Mouse (Mus musculus) forebrain, embryonic 10.5 days (tissue): ENCODE measurements around the gene Amn1. TPM values are rescaled to one million over a fixed set of nuclear protein-coding genes. Genes with fewer than 3 reads are reported as not detected.
"Not testable (repeated sequence)": the region's sequence is repeated elsewhere in the genome, so short reads cannot be mapped to it uniquely, and the experiment has no call there.

Experiments used
- DNase-seq: peaks from one replicate; pipeline ENCODE4 v3.0.0-alpha.2; 2017; ENCODE audit warnings: low spot score; ENCODE audit errors: extremely low spot score
- H3K27ac ChIP-seq: fragments of 300-500 bp; sonication (generic); 2 replicates; pipeline ENCODE4 v1.5.1; 2016; ENCODE audit warnings: mild to moderate bottlenecking
- H3K27me3 ChIP-seq: fragments of 300-500 bp; sonication (generic); 2 replicates; pipeline ENCODE4 v1.6.1; 2016; ENCODE audit warnings: mild to moderate bottlenecking; ENCODE audit not compliant: poor library complexity, severe bottlenecking
- H3K36me3 ChIP-seq: fragments of 300-500 bp; sonication (generic); replicated peaks from 2 replicates; pipeline ENCODE4 v1.6.1; 2016; ENCODE audit warnings: mild to moderate bottlenecking, moderate library complexity
- H3K4me1 ChIP-seq: fragments of 300-500 bp; sonication (generic); 2 replicates; pipeline ENCODE4 v1.6.1; 2016
- H3K4me3 ChIP-seq: fragments of 300-500 bp; sonication (generic); 2 replicates; pipeline ENCODE4 v1.5.1; 2016; ENCODE audit warnings: mild to moderate bottlenecking, moderate library complexity
- H3K9me3 ChIP-seq: fragments of 300-500 bp; sonication (generic); 2 replicates; pipeline ENCODE4 v1.6.1; 2016; ENCODE audit warnings: mild to moderate bottlenecking, moderate library complexity
- WGBS: fragments of 180-500 bp; shearing (Covaris S2); methylation state at CpG from one replicate; pipeline ENCODE4 v1.1.7; 2016; 5-methylcytosine and 5-hydroxymethylcytosine counted together
- polyA plus RNA-seq: library from polyadenylated mRNA; unstranded; fragments of >200 nt; fragmentation: Nextera tagmentation; extraction: Ambion mirVana; gene quantifications from 2 replicates; pipeline ENCODE4 v1.2.1, GENCODE M21; 2016

Gene Amn1
- polyA plus RNA-seq, 1 experiment from 2014 or later, result 45.6 TPM

DNA sequence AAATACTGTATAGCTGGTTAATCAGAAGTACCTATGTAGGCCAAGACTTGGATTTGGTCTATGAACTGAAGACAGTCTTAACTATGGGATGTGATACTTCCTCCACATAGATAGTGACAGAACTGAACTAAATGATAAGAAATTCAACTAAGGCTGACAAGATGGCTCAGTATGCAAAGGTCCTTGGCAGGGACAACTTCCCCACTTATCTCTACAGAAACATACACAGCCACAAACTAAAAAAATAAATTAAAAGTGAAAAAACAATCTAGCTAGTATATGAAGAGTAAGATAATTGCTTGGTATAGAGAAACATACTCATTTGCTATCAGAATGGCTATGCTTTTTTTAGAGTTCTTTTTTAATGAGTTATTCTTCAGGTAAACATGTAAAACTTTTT, 9.4 kb downstream of the Amn1 start:
- H3K27me3 ChIP-seq, result no peaks in the 10 kb centered on the region
- peaks cover 99% of the 10 kb centered on the region for H3K36me3 ChIP-seq
- H3K4me1 ChIP-seq, result no peaks in the 10 kb centered on the region
- H3K27ac ChIP-seq, result no peak overlapping the region
- H3K9me3 ChIP-seq, result peaks cover 11% of the 10 kb centered on the region
- no peak for DNase-seq
- no peak overlapping the region for H3K4me3 ChIP-seq

- Histone ChIP-seq H3K27ac (no peak overlapping the region), H3K9me3 (peaks cover 11% of the 10 kb centered on the region), H3K27me3 (no peaks in the 10 kb centered on the region), H3K36me3 (peaks cover 82% of the 10 kb centered on the region), H3K4me1 (no peaks in the 10 kb centered on the region), H3K4me3 (no peak overlapping the region)
- no peak for DNase-seq
- WGBS, result 93% methylated on average over 3 of the region's 3 CpGs
Measured at GRCm38 (mm10) chr6:149174932-149175570, 13.5 kb downstream of the Amn1 start.

DNA sequence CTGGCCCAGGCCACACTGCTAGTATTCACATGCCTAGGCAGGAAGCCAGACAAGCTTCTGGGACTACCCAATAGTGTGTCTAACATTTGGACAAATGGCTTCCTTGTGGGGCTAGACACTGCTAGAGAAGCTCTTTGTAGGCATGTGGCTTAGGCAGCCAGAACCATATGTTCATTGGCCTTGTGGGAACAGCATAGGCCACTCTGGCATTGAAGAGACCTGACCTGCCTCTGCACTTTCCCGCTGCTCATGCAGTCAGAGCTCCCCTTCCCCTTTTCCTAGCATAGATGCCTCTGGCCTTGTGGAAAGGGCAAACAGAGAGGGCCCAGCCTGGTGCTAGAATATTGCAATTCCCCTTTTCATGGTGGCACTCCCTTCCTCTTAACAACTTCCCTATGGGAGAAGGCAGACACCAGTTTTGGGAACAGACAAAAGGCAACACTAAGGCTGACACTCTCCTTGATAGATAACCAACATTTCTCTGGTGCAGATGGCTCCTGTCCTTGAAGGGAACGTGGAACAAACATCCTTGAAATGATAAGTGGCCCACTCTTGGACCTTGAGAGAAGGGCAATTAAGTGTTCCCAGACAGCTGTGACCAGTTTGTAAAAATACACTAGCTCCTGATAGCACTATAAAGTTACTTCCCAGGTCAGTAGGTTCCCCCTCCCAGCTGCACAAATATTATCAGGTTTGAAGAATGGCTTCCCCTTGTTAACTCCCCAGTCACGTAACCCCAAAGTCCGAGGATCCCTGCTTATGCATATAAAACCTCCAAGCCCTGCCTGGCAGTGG, 14.5 kb downstream of the Amn1 start:
- peaks cover 82% of the 10 kb centered on the region for H3K36me3 ChIP-seq

GRCm38 (mm10) chr6:149169965-149170364, 18.5 kb downstream of the Amn1 start:
- H3K9me3 ChIP-seq, H3K4me1 ChIP-seq, H3K4me3 ChIP-seq, DNase-seq, H3K27ac ChIP-seq, H3K27me3 ChIP-seq: not testable (repeated sequence)
- H3K36me3 ChIP-seq, result peaks cover 80% of the 10 kb centered on the region
- 96% methylated on average over 4 of the region's 4 CpGs for WGBS

More for the DNA sequence above, 14.5 kb downstream of the Amn1 start:
- Histone ChIP-seq H3K4me1 (no peaks in the 10 kb centered on the region), H3K27ac (no peak overlapping the region), H3K4me3 (no peak overlapping the region), H3K27me3 (no peaks in the 10 kb centered on the region), H3K9me3 (peaks cover 9% of the 10 kb centered on the region)
- 80% methylated on average over 4 of the region's 4 CpGs for WGBS
- DNase-seq, result no peak

DNA sequence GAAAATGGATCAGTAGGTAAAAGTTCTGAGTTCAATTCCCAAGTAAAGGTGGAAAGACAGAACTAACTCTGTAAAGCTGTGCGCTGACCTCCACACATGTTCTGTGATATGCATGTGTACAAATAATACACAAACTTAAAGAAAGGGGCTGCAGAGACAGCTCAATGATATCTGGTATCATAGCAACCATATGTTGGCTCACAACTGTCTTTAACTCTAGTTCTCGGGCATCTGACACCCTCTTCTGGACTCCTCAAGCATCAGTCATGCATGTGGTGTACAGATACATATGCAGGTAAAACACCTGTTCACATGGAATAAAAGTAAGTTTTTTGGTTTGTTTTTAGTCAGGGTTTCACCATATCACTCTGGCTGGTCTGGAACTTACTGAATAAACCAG, 20.1 kb downstream of the Amn1 start:
- 91% methylated on average over 2 of the region's 2 CpGs for WGBS
- H3K36me3 ChIP-seq, result peaks cover 79% of the 10 kb centered on the region
- DNase-seq, result no peak

DNA sequence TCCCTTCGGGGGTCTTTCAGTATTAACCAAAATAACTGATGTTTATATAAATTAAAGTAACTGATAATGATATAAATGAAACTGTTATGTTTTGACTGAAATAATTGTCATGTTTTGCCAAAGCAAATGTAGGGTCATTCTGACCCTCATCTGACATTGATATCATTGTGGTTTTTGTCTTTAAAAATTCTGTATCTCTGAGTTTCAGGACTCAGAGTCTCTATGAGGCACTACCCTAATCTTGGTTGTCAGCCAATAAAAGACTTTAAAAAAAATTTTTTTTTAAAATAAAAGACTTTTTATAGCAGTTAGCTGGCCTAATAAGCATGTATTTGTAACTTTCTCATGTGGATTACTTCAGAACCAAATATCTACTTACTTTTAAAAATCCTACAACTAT, 20.8 kb downstream of the Amn1 start:
- H3K4me3 ChIP-seq, result no peak overlapping the region
- no peaks in the 10 kb centered on the region for H3K9me3 ChIP-seq
- no peak overlapping the region for H3K27ac ChIP-seq
- WGBS, result 97% methylated on average over 1 of the region's 1 CpGs
- peaks cover 80% of the 10 kb centered on the region for H3K36me3 ChIP-seq
- H3K4me1 ChIP-seq, result no peaks in the 10 kb centered on the region
- no peaks in the 10 kb centered on the region for H3K27me3 ChIP-seq
- no peak for DNase-seq

More for the DNA sequence above, 20.1 kb downstream of the Amn1 start:
- Histone ChIP-seq H3K4me3 (no peak overlapping the region), H3K4me1 (no peaks in the 10 kb centered on the region), H3K27ac (no peak overlapping the region), H3K27me3 (no peaks in the 10 kb centered on the region), H3K9me3 (no peaks in the 10 kb centered on the region)

GRCm38 (mm10) chr6:149167038-149167437, 21.5 kb downstream of the Amn1 start:
- H3K36me3 ChIP-seq, result peaks cover 86% of the 10 kb centered on the region
- H3K4me3 ChIP-seq, H3K27ac ChIP-seq, H3K27me3 ChIP-seq, H3K4me1 ChIP-seq, H3K9me3 ChIP-seq, DNase-seq: not testable (repeated sequence)
- 87% methylated on average over 3 of the region's 4 CpGs for WGBS

- Histone ChIP-seq H3K27ac (peak overlapping the region; percentile 49; the same call in 1 of the 2 replicates), H3K4me1 (peaks cover 14% of the 10 kb centered on the region), H3K36me3 (peaks cover 63% of the 10 kb centered on the region), H3K9me3 (no peaks in the 10 kb centered on the region), H3K27me3 (no peaks in the 10 kb centered on the region), H3K4me3 (no peak overlapping the region)
- DNase-seq, result no peak
- 75% methylated on average over 3 of the region's 3 CpGs for WGBS
Measured at GRCm38 (mm10) chr6:149155031-149155841, 33.3 kb downstream of the Amn1 start.

DNA sequence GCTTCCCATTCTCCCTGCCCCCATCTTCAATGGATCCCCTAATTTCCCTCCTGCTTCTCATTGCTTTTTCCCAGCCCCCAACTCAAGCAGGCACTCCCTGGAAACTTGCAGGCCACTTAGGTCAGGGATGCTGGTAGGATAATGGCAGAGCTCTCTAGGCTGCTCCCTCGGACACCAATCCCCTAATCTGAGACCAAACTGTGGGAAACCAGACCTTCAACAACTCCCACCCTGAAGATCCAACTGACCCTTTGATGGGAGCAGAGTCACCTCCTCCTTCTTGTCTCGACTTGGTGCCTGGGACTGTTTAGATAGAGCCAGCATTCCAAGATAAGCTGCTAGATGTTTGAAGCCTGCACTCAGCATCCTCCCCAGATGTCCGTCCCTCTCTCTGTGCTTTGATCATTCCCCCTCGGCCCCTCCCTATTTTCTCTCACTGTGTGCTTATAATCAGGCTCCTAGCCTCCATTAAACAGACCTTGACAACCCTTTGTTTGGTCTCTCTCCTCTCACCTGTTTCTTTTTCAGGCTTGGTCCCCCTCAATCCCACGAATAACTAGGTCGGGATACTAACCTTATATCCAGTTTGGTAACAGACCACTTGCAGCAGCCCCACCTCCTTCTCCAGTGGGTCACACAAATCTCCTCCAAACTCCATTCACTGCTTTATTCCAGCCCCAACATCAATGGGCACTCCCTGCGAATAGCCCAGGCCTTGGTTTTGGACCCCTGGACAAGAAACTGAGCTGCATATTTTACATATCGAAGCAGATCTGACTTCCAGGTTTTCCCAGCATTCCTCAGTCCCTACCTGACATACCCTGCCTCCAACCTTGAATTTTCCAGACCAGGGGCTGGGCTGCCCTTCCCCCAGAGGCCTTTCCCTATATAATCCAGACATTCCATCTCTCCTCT, 34.1 kb downstream of the Amn1 start:
- Histone ChIP-seq H3K27ac (peak overlapping the region; percentile 49), H3K27me3 (no peaks in the 10 kb centered on the region), H3K9me3 (no peaks in the 10 kb centered on the region), H3K4me1 (peaks cover 14% of the 10 kb centered on the region), H3K36me3 (peaks cover 58% of the 10 kb centered on the region), H3K4me3 (no peak overlapping the region)
- DNase-seq, result no peak
- WGBS, result 22% methylated on average over 8 of the region's 8 CpGs

DNA sequence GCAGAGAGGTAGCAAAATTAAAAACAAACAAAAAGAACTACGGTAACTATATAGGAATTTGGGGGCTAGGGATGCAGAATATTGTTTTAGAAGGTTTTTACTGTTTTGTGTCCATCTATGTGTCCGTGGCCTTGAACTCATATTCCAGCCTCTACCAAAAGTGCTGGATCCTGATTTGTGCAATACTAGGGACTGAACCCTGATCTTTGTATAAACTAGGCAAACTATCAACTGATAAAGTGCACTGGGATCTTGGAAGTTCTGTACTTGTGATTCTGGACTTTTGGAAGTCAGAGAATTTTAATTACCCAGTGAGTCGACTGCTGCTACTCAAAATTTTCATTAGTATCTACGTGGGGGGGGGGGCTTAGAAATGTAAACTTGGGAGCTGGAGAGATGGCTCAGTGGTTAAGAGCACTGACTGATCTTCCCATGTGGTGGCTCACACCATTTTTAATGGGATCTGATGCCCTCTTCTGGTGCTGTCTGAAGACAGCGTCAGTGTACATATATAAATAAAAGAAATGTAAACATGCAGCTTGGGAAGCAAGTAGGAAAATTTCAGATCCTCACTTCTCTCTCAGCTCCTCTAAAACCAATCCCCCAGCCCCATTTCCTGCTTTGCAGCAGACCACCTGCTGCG, 34.9 kb downstream of the Amn1 start:
- H3K4me3 ChIP-seq, result no peak overlapping the region
- peak overlapping the region; percentile 40; the same call in 1 of the 2 replicates for H3K27ac ChIP-seq
- peaks cover 52% of the 10 kb centered on the region for H3K36me3 ChIP-seq
- 45% methylated on average over 6 of the region's 6 CpGs for WGBS
- H3K27me3 ChIP-seq, result no peaks in the 10 kb centered on the region
- DNase-seq, result no peak
- no peaks in the 10 kb centered on the region for H3K9me3 ChIP-seq
- H3K4me1 ChIP-seq, result peaks cover 14% of the 10 kb centered on the region

DNA sequence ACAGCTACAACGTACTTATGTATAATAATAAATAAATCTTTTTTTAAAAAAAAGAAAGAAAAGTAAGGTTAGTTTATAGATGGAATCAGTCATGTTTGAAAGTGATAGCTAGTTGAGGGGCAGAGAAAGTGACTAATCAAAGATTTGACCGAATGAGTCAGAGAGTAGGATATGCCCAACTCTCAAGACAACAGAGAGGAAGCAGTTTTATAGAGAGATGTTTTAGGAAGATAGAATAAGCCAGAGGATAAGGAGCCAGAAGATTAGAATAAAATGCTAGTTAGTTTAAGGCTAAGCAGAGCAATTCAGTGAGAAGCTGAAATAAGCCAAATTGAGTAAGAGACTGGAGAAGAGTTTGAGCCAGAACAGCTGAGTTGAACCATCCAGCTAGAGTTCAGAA, 36.4 kb downstream of the Amn1 start:
- H3K27me3 ChIP-seq, result no peaks in the 10 kb centered on the region
- H3K4me3 ChIP-seq, result no peak overlapping the region
- no peaks in the 10 kb centered on the region for H3K9me3 ChIP-seq
- peaks cover 14% of the 10 kb centered on the region for H3K4me1 ChIP-seq
- peaks cover 43% of the 10 kb centered on the region for H3K36me3 ChIP-seq
- 90% methylated on average over 2 of the region's 2 CpGs for WGBS
- H3K27ac ChIP-seq, result no peak overlapping the region
- no peak for DNase-seq
